21 mouse cellular contexts compared by ENCODE assay signal in the genomic region with DNA sequence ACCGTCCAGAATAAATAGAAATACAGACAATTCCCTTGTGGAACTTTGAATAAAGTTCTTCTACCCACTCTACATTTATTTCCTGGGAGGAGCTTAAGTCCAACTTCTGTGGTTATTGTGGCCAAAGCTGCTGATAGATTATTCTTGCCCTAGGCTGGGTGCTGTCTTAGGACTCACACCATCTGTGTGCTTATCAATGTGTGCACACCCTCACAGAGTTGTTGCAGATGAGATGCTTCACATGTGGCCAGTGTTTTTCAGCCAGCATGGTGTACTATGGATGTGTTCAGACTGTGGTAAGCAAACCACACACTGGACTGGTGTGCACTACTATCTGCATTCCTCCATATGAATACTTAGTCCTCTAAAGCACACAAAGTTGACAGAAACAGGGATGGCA.
DNase-seq lines count a peak whose midpoint lies in the region; ATAC-seq lines count a peak whose summit lies in the region.
"Had no signal": no experiment of that assay in that cellular context is flagged by ENCODE, and none has a peak within 500 bp of the region (broad histone marks: within the 10 kb centered on the region; RNA-seq: fewer than 3 reads in every experiment).

No protein-coding gene starts in this region.

- no peak overlapping the region for H3K27ac ChIP-seq in liver, embryonic 11.5 days (ENCODE audit: low read depth, low read length)
- H3K27ac ChIP-seq in liver, embryonic 15.5 days (replicated peaks) = no peak overlapping the region
- H3K27ac ChIP-seq: embryonic facial prominence, embryonic 13.5 days; forebrain, embryonic 13.5 days; heart, adult 2 months; hindbrain, embryonic 15.5 days had no signal

- no peaks in the 10 kb centered on the region for H3K9me3 ChIP-seq in liver, embryonic 11.5 days (ENCODE audit: control insufficient read depth, low read length)
- no peaks in the 10 kb centered on the region for H3K9me3 ChIP-seq in liver, embryonic 15.5 days (replicated peaks)
- H3K9me3 ChIP-seq: embryonic facial prominence, embryonic 13.5 days; forebrain, embryonic 13.5 days; heart, embryonic 12.5 days; hindbrain, embryonic 15.5 days had no signal

- 48% methylated on average over 1 of the region's 1 CpGs for WGBS in liver, embryonic 11.5 days
- WGBS in liver, embryonic 15.5 days (ENCODE audit: insufficient replicate concordance) = 39% methylated on average over 1 of the region's 1 CpGs

- no peaks in the 10 kb centered on the region for H3K36me3 ChIP-seq in liver, embryonic 11.5 days (ENCODE audit: control insufficient read depth, insufficient read depth, low read length)
- no peaks in the 10 kb centered on the region for H3K36me3 ChIP-seq in liver, embryonic 15.5 days (replicated peaks)
- H3K36me3 ChIP-seq: embryonic facial prominence, embryonic 13.5 days; G1E; heart, embryonic 12.5 days; hindbrain, embryonic 15.5 days had no signal

- H3K27me3 ChIP-seq in liver, embryonic 11.5 days (replicated peaks; ENCODE audit: control insufficient read depth, insufficient read depth, low read length) = no peaks in the 10 kb centered on the region
- no peaks in the 10 kb centered on the region for H3K27me3 ChIP-seq in liver, embryonic 15.5 days
- H3K27me3 ChIP-seq: embryonic facial prominence, embryonic 13.5 days; forebrain, embryonic 13.5 days; heart, embryonic 12.5 days; hindbrain, embryonic 15.5 days had no signal

- H3K4me3 ChIP-seq in liver, embryonic 11.5 days (ENCODE audit: low read depth, low read length) = no peak overlapping the region
- no peak overlapping the region for H3K4me3 ChIP-seq in liver, embryonic 15.5 days (replicated peaks)
- H3K4me3 ChIP-seq: embryonic facial prominence, embryonic 13.5 days; forebrain, embryonic 13.5 days; heart, adult 2 months; heart, embryonic 12.5 days; hindbrain, embryonic 15.5 days had no signal

- no peak overlapping the region for H3K9ac ChIP-seq in liver, embryonic 11.5 days (ENCODE audit: low read depth, low read length)
- H3K9ac ChIP-seq in liver, embryonic 15.5 days = no peak overlapping the region
- H3K9ac ChIP-seq: embryonic facial prominence, embryonic 13.5 days; forebrain, embryonic 13.5 days; forebrain, postnatal 0 days; heart, embryonic 12.5 days; hindbrain, embryonic 15.5 days had no signal

- peak; percentile 23 for DNase-seq in c-Kit-positive CD71-positive TER-119-negative erythroid progenitor cells, embryonic 14.5 days (ENCODE audit: low read depth)
- DNase-seq in liver, embryonic 11.5 days (ENCODE audit: low spot score) = no peak
- DNase-seq in urinary bladder, postnatal 25 days (ENCODE audit: low spot score) = no peak
- DNase-seq in spleen, adult 12 weeks (ENCODE audit: low spot score) = no peak
- DNase-seq: adrenal gland, postnatal 10 days; B cell, adult 2 months; cerebellum, adult 11-12 months; cerebellum, adult 9-10 months; cerebellum, postnatal 36 days; forebrain, postnatal 0 days; gastrocnemius, postnatal 14 days; heart, adult 2 months; heart, postnatal 36 days had no signal

- peak; percentile 99 for ATAC-seq in liver, embryonic 11.5 days (replicated peaks; ENCODE audit: low FRiP score)
- ATAC-seq in liver, embryonic 15.5 days (ENCODE audit: insufficient read depth) = peak; percentile 93
- ATAC-seq in erythroid progenitor cell, adult 5-6 weeks (replicated peaks; ENCODE audit: low FRiP score, poor library complexity, severe bottlenecking) = no peak
- ATAC-seq: CD4-positive, CD25-positive, alpha-beta regulatory T cell, adult 4 months; forebrain, embryonic 13.5 days; forebrain, postnatal 0 days had no signal

- H3K4me2 ChIP-seq in liver, embryonic 11.5 days = no peak overlapping the region
- H3K4me2 ChIP-seq in liver, embryonic 15.5 days = 0 out of 2 replicates have a peak overlapping the region, but pooled peaks have one; percentile 13
- H3K4me2 ChIP-seq: embryonic facial prominence, embryonic 13.5 days; forebrain, embryonic 13.5 days; heart, embryonic 12.5 days; hindbrain, embryonic 15.5 days had no signal

- no peaks in the 10 kb centered on the region; the same call in 1 of the 2 replicates for H3K4me1 ChIP-seq in liver, embryonic 11.5 days (replicated peaks; ENCODE audit: control insufficient read depth, insufficient read depth, low read length)
- peaks cover 16% of the 10 kb centered on the region; the same call in 1 of the 2 replicates for H3K4me1 ChIP-seq in liver, embryonic 15.5 days (replicated peaks)
- H3K4me1 ChIP-seq: embryonic facial prominence, embryonic 13.5 days; heart, embryonic 12.5 days; hindbrain, embryonic 15.5 days had no signal
